Mouse (Mus musculus) erythroid progenitor cell, adult 5-6 weeks (primary cell): ENCODE measurements around the gene Abcc4. TPM values are rescaled to one million over a fixed set of nuclear protein-coding genes. Genes with fewer than 3 reads are reported as not detected.

Experiments
- ATAC-seq: replicated peaks from 2 replicates; pipeline ENCODE4 v1.8.0; 2016; ENCODE audit warnings: moderate number of reproducible peaks, mild to moderate bottlenecking, moderate TSS enrichment, inconsistent platforms; ENCODE audit not compliant: poor library complexity, low FRiP score, severe bottlenecking
- total RNA-seq, 2 experiments: library from RNA; stranded (forward) in 1 of 2; stranded (reverse) in 1 of 2; fragments of 150-400 nt in 1 of 2; fragments of 186-747, 209-891 nt in 1 of 2; gene quantifications; 2 replicates each; pipeline versions ENCODE4 v1.2.3 to v1.2.4; 2015 to 2017; ENCODE audit warnings: low replicate concordance in 2 of 2

Abcc4 gene
- total RNA-seq, 2 experiments from 2014 or later = 16.3 to 17.5 TPM

DNA sequence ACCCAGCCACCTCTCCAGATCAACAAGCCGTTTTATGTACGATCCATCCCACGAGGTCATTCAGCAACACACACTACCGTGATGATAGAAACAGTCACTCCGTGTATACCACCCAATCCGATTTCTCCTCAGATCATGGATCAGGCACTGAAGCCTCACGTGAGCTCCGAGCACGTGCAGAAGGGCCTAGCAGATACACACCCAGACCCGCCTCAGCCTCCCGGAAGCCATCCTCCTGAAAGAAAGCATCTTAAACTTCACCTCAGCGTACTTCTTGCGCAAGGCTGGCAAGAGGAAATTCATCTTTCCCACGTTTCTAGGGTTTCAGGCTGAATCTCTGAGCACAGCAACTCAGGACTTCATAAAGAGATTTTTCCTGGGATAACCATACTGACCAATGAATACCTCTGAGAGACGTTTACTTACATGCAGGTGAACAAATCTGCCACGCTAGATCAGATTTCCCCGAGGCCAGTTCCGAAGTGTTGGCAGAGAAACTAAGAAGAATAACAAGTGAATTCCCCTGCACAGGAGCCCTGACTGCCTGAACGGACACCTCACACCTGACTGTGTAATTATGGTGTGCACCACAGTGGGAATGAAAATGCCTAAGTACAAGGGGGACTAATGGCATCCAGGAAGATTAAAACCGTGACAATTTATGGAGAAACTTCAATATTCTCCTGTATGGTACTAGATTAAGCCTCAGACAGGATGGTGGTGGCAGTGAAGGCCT, 54.1 kb downstream of the Abcc4 start:
- ATAC-seq = no peak

DNA sequence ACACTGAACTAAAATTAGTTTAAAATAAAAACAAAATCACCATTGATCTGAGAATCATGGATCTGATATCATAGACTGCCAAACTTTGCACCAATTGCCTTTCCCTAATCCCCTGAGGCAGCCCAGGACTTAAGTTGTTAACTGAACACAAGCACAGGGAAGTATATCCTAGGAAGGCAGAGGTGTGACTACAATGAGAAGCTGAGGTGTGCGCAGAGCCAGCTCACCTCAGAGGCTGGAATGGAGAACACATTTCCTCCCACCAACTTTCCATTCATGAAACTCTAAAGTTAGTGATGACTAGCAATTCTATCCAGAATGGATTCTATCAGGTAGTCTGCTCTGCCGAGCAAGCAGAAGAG, 56.1 kb downstream of the Abcc4 start:
- 0 out of 2 replicates have a peak, but pooled peaks have one; percentile 25 for ATAC-seq

- peak; percentile 61; the same call in 1 of the 2 replicates for ATAC-seq
Observed at GRCm38 (mm10) chr14:118649199-118649894, 56.7 kb downstream of the Abcc4 start.

- ATAC-seq = peak; percentile 84
Observed at GRCm38 (mm10) chr14:118642940-118643591, 63.0 kb downstream of the Abcc4 start.

GRCm38 (mm10) chr14:118642140-118642539, 63.9 kb downstream of the Abcc4 start:
- ATAC-seq = peak; percentile 83

DNA sequence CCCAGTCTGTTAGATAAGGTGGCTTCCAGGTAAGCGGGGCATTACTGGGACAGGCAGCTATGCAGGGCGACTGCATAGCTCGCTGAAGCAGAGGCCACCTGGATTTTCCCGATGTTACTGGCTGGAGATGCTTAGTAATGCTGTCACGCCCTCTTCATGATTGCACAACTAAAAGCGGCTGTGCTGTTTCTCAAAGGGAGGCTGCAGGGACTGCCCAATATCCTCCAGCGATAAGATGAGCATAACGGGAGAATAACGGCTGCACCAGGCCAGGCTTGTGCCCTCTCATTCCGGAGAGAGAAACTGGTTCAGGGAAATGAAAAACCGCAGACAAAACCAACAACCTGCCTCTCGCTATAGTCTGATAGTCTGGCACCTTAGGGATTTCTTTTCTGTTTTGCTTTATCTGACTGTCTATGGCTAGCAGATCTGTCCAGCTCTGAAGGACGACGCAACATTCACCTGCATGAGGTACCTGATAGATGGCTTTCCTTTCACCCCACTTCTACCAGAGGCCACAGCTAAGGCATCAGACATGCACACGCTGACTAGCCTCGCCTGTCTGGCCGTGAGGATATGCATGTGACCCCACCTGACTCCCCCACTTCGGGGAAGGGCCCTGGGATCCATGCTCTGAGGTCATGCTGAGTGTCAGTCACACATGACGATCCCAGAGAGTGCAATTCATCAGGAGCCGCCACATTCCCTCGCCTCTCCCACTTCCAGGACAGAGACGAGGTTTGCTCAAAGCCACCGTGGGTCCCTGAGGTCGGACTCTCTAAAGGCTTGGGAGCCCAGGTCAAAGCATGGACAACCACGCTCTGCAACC, 67.4 kb downstream of the Abcc4 start:
- no peak for ATAC-seq

- peak; percentile 36; the same call in 1 of the 2 replicates for ATAC-seq
Observed at GRCm38 (mm10) chr14:118635493-118636183, 70.4 kb downstream of the Abcc4 start.

DNA sequence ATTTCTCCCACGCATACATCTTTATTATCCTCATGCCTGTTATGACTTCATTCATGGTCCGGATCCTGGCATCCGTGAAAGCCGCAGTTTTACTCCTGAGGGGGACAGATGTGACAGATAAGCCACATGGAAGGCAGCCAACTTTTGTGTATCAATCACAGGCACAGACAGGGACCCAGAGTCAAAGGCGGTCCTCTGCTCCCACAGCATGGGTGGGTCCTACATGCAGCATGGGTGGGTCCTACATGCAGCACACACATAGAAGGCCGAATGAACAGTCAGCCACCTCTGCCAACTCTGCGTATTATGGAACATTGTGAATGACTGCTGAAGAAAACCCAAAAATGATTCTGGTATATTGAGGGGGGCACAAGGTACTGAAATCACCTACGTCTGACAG, 76.4 kb downstream of the Abcc4 start:
- no peak for ATAC-seq

- ATAC-seq = no peak
Observed at GRCm38 (mm10) chr14:118621449-118621789, 84.6 kb downstream of the Abcc4 start.

DNA sequence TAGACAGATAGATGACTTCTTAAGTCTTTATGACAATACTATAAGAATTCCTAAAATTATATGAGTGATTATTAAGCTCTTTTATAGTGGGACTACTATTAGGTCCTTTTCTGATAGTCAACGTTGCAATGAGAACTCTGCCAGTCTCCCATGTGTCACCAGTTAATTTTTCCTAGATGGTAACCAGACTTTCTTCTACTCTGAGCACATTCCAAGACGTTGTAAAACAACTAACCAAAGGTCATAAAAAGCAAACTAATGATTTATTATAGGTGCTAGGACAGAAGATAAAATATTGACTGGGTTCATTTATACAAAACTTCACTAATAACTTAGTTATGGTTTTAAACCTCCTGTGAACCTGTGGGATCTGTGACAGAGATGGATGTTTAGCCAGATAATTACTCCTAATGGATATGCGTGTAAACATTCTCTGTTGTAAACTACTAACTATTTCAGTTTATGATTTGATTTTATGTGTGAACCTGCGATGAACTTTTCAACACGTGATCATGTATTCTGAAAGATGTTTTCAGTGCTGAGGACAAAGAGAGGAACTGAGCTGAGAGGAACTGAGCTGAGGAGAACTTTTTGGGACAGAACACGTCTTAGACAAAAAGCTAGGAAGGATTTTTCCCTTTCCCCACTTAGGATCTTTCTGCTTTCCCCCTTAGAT, 85.1 kb downstream of the Abcc4 start:
- no peak for ATAC-seq

DNA sequence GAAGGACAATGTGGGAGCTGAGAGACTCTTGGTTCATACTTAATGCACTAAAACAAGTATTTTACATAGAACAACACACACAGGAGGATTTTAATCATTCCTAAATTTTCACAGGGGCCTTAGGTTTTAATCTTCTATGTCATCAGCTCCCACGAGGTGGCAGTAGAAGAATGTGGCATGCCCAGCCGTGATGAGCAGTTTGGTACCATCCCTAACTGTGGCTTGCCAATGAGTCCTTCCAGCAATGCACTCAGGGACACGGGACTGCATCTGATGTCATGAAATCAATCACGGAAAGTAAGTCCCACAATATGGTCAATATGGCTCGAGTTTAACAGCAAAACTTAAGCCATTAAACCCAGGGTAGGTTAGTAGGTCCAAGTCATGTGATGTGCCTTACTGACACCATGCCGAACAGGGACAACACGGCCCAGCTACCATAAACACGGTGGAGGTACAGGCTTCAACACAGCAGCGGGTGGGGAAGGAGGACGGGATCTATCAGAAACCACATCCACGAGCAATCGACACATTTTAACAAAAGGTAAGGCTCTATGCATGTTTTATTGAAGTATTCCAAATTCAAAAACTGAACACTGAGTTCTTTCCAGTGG, 89.2 kb downstream of the Abcc4 start:
- ATAC-seq = no peak

GRCm38 (mm10) chr14:118613734-118614133, 92.3 kb downstream of the Abcc4 start:
- no peak for ATAC-seq

DNA sequence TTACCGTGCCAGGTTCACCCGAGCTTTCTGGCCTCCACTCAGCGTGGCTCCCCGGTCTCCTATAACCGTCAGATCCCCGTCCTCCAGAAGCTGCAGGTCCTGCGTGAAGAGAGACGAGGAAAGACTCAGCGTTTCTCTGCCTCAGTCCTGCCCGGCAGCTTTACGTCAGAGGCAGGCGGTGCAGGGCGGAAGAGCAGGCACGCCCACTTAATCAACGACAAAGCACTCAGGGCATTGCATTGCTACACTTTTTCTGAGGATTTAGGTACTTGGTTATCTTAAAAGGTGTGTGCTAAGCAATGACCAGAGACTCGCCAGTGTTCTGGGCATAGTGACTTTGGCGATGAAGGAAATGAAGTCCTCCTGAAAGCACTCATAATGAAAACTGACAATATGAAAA, 94.3 kb downstream of the Abcc4 start:
- ATAC-seq = no peak

- no peak for ATAC-seq
Observed at GRCm38 (mm10) chr14:118610786-118611185, 95.2 kb downstream of the Abcc4 start.

- ATAC-seq = no peak
Observed at GRCm38 (mm10) chr14:118608816-118609465, 97.1 kb downstream of the Abcc4 start.

DNA sequence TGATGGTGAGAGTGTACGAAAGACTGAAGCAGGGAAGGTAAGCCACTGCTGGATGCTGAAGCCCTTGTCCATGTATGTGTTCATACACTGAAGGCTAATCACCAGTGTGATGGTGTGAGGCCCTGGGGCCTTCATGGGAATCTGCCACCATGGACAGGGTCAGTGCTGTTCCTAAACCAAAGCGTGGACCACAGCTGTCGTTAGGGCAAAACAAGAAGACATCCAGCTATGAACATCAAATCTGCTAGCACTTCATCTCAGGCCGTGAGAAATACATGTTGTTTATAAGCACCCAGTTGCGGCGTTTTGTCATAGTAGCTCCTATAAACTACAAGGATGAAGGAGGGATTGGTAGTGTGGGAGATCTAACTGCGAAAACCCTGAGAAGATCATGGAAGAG, 97.7 kb downstream of the Abcc4 start:
- no peak for ATAC-seq

DNA sequence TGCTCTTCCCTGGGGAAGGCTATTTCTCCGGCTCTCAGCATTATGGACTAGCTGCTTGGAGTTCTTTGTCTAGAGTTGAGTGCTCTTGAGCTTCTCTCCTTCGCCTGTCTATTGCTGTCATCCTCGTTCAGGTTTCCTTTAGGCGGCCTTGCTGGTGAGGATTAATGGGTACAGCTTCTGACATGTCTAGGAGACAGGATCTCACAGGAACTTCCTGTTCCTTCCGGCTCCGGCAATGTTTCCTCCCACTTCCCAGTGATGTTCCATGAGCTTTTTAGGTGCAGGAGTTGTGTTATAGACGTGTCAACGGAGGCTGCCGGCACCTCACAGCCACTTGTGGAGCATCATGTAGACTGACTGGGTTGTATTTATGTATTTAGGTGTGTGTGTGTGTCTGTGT, 99.5 kb downstream of the Abcc4 start:
- ATAC-seq = no peak

- no peak for ATAC-seq
Observed at GRCm38 (mm10) chr14:118604903-118605302, 101.1 kb downstream of the Abcc4 start.
